Mouse (Mus musculus) kidney, embryonic 14.5 days (tissue): Measurements from ENCODE around the gene Ikbip. TPM values are rescaled to one million over a fixed set of nuclear protein-coding genes. Genes with fewer than 3 reads are reported as not detected.

Experiments
- ATAC-seq: fragments of 200-750 bp; cut with Nextera tagmentation; 2 replicates; pipeline ENCODE4 v1.8.0; 2017; ENCODE audit warnings: moderate number of reproducible peaks, mild to moderate bottlenecking, moderate TSS enrichment, moderate library complexity; ENCODE audit not compliant: low FRiP score, low TSS enrichment
- H3K27ac ChIP-seq: fragments of 300-500 bp; sonication (generic); 2 replicates; pipeline ENCODE4 v1.5.1; 2014; ENCODE audit warnings: low read depth, mild to moderate bottlenecking, low read length, moderate library complexity, mixed read lengths
- H3K27me3 ChIP-seq: fragments of 300-500 bp; sonication (generic); 2 replicates; pipeline ENCODE4 v1.6.1; 2014; ENCODE audit warnings: mild to moderate bottlenecking, low read length; ENCODE audit not compliant: control insufficient read depth, insufficient read depth
- H3K36me3 ChIP-seq: fragments of 300-500 bp; sonication (generic); 2 replicates; pipeline ENCODE4 v1.6.1; 2014; ENCODE audit warnings: low read length, mixed read lengths; ENCODE audit not compliant: control insufficient read depth, insufficient read depth
- H3K4me1 ChIP-seq: fragments of 300-500 bp; sonication (generic); 2 replicates; pipeline ENCODE4 v1.6.1; 2014; ENCODE audit warnings: low read length, mixed read lengths; ENCODE audit not compliant: control insufficient read depth, insufficient read depth
- H3K4me2 ChIP-seq: fragments of 300-500 bp; sonication (generic); replicated peaks from 2 replicates; pipeline ENCODE4 v1.6.1; 2014; ENCODE audit warnings: low read depth, mild to moderate bottlenecking, low read length
- H3K4me3 ChIP-seq: fragments of 300-500 bp; sonication (generic); 2 replicates; pipeline ENCODE4 v1.5.1; 2014; ENCODE audit warnings: mild to moderate bottlenecking, low read length
- H3K9ac ChIP-seq: fragments of 300-500 bp; sonication (generic); 2 replicates; pipeline ENCODE4 v1.6.1; 2014; ENCODE audit warnings: low read depth, mild to moderate bottlenecking, low read length, moderate library complexity
- H3K9me3 ChIP-seq: fragments of 300-500 bp; sonication (generic); 2 replicates; pipeline ENCODE4 v1.6.1; 2016; ENCODE audit warnings: low read length; ENCODE audit not compliant: control insufficient read depth
- WGBS: fragments of 180-500 bp; shearing (Covaris S2); extraction: QIAGEN DNeasy Blood & Tissue Kit; methylation state at CpG from one replicate; pipeline ENCODE4 v1.1.7; 2014; 5-methylcytosine and 5-hydroxymethylcytosine counted together
- polyA plus RNA-seq: library from polyadenylated mRNA; unstranded; fragments of >200 nt; fragmentation: Nextera tagmentation; extraction: Ambion mirVana; gene quantifications from 2 replicates; pipeline ENCODE4 v1.2.1, GENCODE M21; 2014

Ikbip gene
- polyA plus RNA-seq = 37.9 and 39.6 TPM in 2 replicates

DNA sequence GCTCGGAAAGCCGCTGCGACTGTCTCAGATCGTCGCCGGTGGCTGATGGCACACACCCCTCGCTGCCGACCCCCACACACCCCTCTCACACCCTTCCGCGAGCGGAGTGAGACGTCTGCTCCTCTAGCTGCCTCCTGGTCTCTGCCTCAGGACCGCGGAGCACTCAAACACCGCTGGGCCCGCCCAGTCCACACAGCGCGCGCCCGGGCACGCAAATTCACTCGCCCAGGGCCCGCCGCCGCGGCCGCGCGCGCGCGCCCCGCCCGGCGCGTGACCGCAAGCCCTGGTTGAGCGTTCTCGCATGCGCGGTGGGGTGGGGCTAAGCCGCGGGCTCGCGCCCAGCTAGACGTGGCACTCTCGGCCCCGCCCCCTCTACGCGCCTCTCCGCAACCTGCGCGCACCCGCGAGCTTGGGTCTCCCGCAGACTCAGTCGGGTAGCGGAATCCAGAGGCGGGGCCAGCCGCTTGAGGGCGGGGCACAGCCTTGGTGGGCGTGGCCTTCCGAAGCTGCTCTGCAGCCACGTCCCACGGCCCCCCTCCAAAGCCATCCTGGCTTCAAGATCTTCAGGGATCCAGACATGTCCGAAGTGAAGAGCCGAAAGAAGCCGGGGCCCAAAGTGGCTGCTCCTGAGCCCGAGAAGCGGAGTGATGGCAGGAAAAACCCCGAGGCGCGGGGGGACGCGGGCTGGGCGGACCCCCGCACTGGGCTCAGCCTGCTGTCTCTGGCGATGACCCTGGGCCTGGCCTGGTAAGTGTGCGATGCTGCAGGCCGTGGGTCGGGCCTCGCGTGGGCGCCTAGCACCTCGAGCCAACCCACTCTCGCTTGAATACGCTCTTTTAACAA, at the start of gene Ikbip, which contains the start of gene Apaf1:
Gene Ikbip, plus strand, starts transcription at position 391 of the 843 bp plus-strand sequence.
Gene Apaf1, minus strand, starts transcription at position 221 of the 843 bp plus-strand sequence.
- Histone ChIP-seq H3K27me3 (no peaks in the 10 kb centered on the region), H3K4me1 (no peaks in the 10 kb centered on the region), H3K9ac (peak within 1 kb of the TSS; percentile 84), H3K4me3 (peak within 1 kb of the TSS; percentile 78), H3K9me3 (no peaks in the 10 kb centered on the region), H3K36me3 (0 out of 2 replicates have a peak, but pooled peaks cover 2% of the 10 kb centered on the region), H3K4me2 (peak within 1 kb of the TSS; percentile 74), H3K27ac (peak within 1 kb of the TSS; percentile 78)
- WGBS = under 1% methylated on average over 80 of the region's 87 CpGs
- ATAC-seq = peak; percentile 96

DNA sequence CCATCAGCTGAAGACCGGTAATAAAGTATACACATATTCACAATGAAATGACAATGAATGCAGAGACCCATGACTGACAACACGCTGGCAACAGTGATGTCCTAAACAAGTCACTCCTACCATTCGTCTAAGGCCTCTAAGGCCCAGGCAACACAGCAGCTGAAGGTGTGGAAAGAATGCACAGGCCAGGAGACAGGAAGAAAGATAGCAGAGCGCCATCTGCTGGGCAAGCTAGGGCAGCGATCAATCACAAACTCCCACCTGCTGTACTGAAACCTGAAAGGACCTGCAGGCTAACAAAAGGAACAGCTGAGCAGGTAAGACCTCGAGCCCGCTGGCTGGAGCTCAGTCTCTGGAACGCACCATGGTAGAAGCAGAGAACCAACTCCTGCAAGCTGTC, 48.8 kb upstream of the Ikbip start:
- H3K27me3 ChIP-seq = no peaks in the 10 kb centered on the region
- no peak overlapping the region for H3K4me2 ChIP-seq
- no peak overlapping the region for H3K27ac ChIP-seq
- 25% methylated on average over 8 of the region's 8 CpGs for WGBS
- no peak overlapping the region for H3K9ac ChIP-seq
- ATAC-seq = peak; percentile 66; the same call in 1 of the 2 replicates
- H3K4me3 ChIP-seq = no peak overlapping the region
- H3K4me1 ChIP-seq = no peaks in the 10 kb centered on the region
- peaks cover 27% of the 10 kb centered on the region; the same call in 1 of the 2 replicates for H3K36me3 ChIP-seq
- no peaks in the 10 kb centered on the region for H3K9me3 ChIP-seq

DNA sequence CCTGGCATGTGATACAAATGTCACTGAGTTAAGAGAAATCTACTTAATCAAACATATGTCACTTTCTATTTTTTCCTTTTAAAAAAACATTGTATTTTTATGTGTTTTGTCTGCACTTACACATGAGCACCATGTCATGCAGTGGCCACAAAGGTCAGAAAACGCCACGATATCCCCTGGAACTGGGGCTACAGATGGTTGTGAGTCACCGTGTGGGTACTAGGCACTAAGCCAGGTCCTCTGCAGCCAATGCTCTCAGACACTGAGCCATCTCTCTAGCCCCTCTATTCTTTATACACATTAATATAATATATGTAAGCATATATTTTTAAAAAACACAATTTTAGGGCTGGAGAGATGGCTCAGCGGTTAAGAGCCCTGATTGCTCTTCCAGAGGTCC, 33.0 kb upstream of the Ikbip start:
- Histone ChIP-seq H3K27me3 (no peaks in the 10 kb centered on the region), H3K27ac (no peak overlapping the region), H3K9ac (no peak overlapping the region), H3K9me3 (no peaks in the 10 kb centered on the region), H3K4me1 (no peaks in the 10 kb centered on the region), H3K4me2 (no peak overlapping the region), H3K36me3 (peaks cover 33% of the 10 kb centered on the region), H3K4me3 (no peak overlapping the region)
- no peak for ATAC-seq
- 86% methylated on average over 4 of the region's 4 CpGs for WGBS

DNA sequence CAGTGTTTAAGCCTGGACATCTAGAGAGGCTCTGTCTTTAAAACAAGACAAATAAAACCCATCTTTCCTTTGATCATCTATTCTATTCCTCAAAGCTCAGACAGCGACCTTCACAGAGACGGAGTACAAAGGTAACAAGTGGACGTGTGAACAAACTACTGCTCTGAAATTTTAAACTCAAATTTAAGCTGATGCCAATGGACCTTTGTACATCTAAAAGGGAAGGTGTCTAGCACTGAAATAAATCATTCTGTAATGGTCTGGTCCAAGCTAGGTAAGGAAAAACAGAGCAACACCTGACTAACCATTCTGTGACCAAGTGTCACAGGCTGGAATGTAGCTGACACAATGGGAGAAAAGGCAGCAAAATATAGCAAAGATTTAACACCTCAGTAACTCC, 31.6 kb upstream of the Ikbip start:
- Histone ChIP-seq H3K4me3 (no peak overlapping the region), H3K9ac (no peak overlapping the region), H3K4me2 (no peak overlapping the region), H3K27ac (no peak overlapping the region), H3K4me1 (no peaks in the 10 kb centered on the region), H3K9me3 (no peaks in the 10 kb centered on the region), H3K36me3 (peaks cover 33% of the 10 kb centered on the region), H3K27me3 (no peaks in the 10 kb centered on the region)
- WGBS = 73% methylated on average over 3 of the region's 3 CpGs
- no peak for ATAC-seq

- no peak for ATAC-seq
- H3K27ac ChIP-seq = no peak overlapping the region
- no peak overlapping the region for H3K4me2 ChIP-seq
- H3K9ac ChIP-seq = no peak overlapping the region
- H3K27me3 ChIP-seq = no peaks in the 10 kb centered on the region
- no peak overlapping the region for H3K4me3 ChIP-seq
- peaks cover 27% of the 10 kb centered on the region for H3K36me3 ChIP-seq
- no peaks in the 10 kb centered on the region for H3K9me3 ChIP-seq
- H3K4me1 ChIP-seq = no peaks in the 10 kb centered on the region
These were observed 30.0 kb upstream of the Ikbip start for GRCm38 (mm10) chr10:91052734-91053133.

GRCm38 (mm10) chr10:91060742-91061141, 22.0 kb upstream of the Ikbip start:
- H3K36me3 ChIP-seq = peaks cover 29% of the 10 kb centered on the region; the same call in 1 of the 2 replicates
- H3K4me3 ChIP-seq = no peak overlapping the region
- no peaks in the 10 kb centered on the region for H3K9me3 ChIP-seq
- 32% methylated on average over 5 of the region's 5 CpGs for WGBS
- H3K27me3 ChIP-seq = no peaks in the 10 kb centered on the region
- peak; percentile 52 for ATAC-seq
- no peaks in the 10 kb centered on the region for H3K4me1 ChIP-seq
- H3K27ac ChIP-seq = no peak overlapping the region
- H3K9ac ChIP-seq = no peak overlapping the region
- no peak overlapping the region for H3K4me2 ChIP-seq

- ATAC-seq = no peak
- H3K4me1 ChIP-seq = no peaks in the 10 kb centered on the region
- H3K4me2 ChIP-seq = no peak overlapping the region
- no peak overlapping the region for H3K4me3 ChIP-seq
- H3K27ac ChIP-seq = no peak overlapping the region
- 93% methylated on average over 6 of the region's 6 CpGs for WGBS
- no peaks in the 10 kb centered on the region for H3K9me3 ChIP-seq
- H3K27me3 ChIP-seq = no peaks in the 10 kb centered on the region
- H3K9ac ChIP-seq = no peak overlapping the region
- H3K36me3 ChIP-seq = peaks cover 41% of the 10 kb centered on the region; the same call in 1 of the 2 replicates
These were observed 20.4 kb upstream of the Ikbip start for GRCm38 (mm10) chr10:91062355-91062754.

DNA sequence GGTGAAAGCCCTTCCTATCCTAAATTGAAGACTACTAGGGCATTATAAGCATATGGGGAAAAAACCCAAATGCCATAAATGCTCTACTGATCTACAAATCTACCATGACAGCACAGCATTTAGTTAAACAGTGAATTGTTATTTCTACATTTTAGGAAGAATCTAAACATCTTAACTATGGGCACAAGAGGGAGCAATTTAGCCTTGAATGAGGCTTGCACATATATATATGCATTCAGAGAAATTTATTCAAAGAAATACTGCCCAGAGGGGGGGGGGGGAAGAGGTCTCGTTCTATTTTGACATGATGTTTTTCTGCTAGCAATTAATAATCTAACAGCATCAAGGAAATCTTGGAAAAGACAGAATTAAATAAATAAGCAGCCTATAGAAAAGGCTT, 11.0 kb upstream of the Ikbip start:
- no peak for ATAC-seq
- 62% methylated on average over 1 of the region's 1 CpGs for WGBS
- peaks cover 32% of the 10 kb centered on the region for H3K36me3 ChIP-seq

DNA sequence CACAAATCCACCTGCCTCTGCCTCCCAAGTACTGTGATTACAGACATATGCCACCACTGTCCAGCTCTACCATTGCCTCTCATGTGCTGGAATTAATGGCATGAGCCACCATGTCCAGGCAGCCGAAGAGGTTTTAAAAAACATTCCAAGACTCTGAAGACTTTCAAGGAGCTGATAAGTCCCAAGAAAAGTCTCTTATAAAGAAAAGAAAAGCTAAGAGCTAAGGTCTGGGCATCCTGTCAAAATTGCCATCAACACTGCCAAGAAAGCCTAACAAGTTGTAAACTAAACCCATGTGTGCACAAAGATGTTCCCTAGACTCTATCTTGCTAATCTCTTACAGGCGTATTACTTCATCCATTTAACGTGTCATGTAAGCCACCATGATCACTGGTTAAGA, 9.4 kb upstream of the Ikbip start:
- Histone ChIP-seq H3K27me3 (no peaks in the 10 kb centered on the region), H3K4me2 (no peak overlapping the region), H3K9ac (no peak overlapping the region), H3K4me3 (no peak overlapping the region), H3K36me3 (peaks cover 36% of the 10 kb centered on the region; the same call in 1 of the 2 replicates), H3K27ac (no peak overlapping the region), H3K9me3 (no peaks in the 10 kb centered on the region), H3K4me1 (no peaks in the 10 kb centered on the region)
- no peak for ATAC-seq
- 91% methylated on average over 3 of the region's 3 CpGs for WGBS

More for the DNA sequence above, 11.0 kb upstream of the Ikbip start:
- Histone ChIP-seq H3K27me3 (no peaks in the 10 kb centered on the region), H3K9me3 (no peaks in the 10 kb centered on the region), H3K9ac (no peak overlapping the region), H3K4me3 (no peak overlapping the region), H3K4me2 (no peak overlapping the region), H3K4me1 (no peaks in the 10 kb centered on the region), H3K27ac (no peak overlapping the region)
